Mouse (Mus musculus): ENCODE results near the gene Rad51ap1.

Rad51ap1 gene

DNA sequence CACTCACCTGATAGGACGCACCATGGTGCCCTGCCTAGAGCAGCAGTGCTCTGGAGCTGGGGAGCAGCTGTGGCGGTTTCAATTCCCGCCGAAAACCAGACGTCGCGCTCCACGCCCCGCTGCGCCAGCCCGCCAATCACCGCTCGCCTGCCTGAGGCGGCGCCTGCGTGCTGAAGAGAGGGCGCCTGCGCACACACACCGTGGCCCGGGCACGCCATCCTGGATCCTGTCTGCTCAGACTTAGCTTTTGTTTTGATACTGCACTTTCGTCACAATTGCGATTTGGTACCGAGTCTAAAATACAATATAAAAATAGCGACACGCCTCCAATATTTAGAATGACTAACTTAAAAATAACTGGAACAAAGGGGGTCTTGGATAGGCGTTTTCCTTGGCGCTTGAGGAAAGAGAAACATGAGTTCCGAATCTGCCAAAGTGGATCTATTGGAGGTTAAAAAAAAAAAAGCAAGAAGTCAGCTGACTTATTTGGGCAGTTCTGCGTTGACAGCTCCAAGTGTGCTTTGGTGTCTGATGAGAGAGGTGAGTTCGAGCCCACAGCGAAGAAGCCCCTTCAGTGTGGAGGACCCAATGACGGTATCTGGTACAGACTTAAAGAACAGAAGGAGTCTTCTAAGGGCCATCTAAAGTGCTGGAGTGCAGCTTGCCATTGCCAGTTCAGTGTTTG, at the start of gene Rad51ap1, which contains the start of gene D6Wsu163e:
Gene Rad51ap1, minus strand, starts transcription at position 101 of the 685 bp plus-strand sequence.
Gene D6Wsu163e, plus strand, starts transcription at position 476 of the 685 bp plus-strand sequence.
- DNase-seq (ENCODE audit: low read depth, low spot score) = peak; percentile 98

DNA sequence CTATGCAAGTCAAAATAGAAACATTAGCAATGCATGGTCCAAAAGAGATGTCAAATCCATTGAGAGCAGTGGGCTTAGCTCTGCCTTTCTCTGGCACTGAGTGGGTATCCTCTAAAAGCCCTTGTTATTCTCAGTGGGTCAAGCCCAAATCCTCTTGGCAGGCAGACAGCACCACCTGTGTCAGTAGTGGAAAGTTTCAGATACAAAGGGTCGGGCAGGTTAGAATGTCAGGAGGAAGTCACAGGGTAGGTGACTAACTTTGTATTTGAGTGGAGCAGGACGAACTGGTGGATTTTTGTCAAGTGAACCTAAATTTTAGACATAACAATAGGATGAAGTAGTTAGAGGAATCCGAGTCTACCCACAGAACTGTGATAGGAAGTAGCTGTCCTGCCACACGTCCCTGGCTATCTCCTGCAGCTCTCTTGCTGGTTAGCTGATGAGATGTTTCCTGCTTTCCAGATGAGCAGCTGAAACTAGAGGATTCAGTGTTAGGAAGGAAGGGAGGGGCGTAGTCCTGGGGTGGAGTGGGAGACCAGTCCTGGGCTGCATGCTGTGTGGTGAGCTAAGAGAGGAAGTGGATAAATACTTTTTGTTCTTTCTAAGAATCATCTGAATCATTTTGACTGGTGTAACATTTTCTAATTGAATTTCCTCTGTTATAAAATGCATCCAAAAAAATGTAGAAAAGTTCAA, 42.3 kb upstream of the Rad51ap1 start:
- DNase-seq (ENCODE audit: low read depth, low spot score) = no peak

DNA sequence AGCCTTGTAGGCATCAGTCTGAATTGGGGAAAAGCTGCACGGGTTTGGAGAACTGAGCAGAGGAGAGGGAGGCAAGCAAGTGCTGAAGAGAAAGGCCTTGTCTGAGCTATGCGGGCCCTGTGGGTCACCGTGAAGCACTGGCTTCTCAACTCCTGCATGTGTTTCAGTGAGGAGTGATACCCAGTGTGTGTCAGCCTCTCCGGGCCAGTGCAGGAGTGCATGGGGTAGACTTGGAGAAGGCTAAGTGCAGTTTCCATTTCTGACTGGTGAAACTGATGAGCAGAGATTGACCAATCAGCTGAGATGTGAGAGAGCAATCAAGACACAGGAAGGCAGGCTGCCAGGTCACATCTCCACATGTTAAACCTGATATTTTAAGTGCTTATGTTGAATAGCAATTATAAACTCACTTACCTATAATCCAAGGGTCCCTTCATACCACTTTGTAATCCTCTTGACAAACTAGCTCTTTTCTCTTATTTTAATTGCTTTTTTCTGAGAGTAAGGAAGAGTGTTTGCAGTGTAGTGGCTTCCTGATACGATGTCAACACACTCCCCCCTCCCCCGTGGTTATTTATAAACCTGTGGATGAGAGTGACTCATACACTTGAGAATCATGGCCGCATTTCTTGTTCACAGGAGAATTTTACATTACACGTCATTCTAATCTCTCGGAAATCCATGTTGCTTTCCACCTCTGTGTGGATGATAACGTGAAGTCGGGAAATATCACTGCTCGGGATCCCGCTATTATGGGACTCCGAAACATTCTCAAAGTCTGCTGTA, 27.0 kb upstream of the Rad51ap1 start:
- no peak for DNase-seq (ENCODE audit: low read depth, low spot score)

DNA sequence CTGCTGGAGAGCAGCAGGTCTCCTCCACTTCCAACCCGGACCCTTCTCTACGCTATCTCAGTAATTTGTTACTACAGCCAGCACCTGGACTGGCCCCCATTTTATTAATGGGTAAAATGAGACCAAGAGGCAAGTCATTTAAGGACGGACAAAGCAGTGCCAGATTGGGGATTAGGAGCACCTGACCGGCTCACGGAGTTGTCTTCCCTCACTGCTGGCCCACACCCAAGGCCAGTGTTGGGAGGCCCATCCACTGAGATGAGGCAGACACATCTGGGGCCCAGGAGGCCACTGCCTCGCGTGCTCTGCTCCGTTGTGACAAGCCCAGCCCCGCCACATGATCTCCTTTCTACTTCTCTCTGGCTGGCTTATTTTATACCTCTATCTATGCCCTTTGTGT, 24.0 kb upstream of the Rad51ap1 start:
- DNase-seq (ENCODE audit: low read depth, low spot score) = no peak

DNA sequence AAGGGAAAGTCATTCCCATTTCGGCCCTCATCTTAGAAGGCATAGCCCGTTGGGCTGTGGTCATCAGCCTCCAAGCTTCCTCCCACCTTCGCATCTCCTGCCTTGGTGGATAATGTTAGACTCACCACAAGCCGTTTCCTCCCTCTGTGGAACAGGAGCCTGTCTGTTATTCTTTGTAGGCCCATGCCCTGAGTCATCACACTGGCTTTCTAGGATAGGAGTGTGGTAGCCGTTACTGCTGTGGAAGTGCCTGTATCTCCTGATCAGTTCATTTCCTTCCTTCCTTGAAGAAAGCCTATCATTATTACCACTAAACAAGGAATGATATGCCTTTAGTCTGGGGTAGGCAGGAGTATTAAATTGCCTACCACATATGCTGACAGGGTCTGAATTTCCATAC, 23.3 kb upstream of the Rad51ap1 start:
- no peak for DNase-seq (ENCODE audit: low read depth, low spot score)

DNA sequence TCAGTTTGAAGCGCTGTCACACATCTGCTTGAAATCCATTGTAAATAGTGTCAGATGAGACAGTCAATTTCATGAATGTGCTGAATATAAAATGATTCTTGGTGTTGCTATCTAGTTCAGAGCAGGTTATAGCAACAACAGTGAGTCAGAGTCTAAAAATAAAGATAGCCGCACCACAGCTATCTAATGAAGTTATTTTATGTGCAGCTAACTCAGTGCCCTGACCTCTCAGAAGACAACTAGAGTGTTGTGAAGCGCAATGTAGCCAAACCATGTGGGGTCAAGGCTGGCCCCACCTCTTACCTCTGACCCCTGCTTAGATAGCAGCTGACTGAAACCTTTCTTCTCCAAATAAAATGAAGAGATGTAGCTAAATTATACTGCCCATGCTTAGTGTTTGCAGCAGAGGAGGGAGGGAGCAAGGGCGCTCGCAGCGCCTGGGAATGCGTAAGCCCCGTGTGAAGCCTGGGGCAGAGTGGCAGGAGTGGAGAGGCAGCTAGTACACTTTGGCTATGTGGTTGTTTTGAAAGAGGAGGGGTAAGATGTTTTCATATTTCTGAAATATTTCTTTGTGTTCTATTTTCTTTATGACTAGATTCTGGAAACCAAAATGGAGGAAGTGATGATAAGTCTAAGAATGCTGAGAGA, 22.1 kb upstream of the Rad51ap1 start:
- DNase-seq (ENCODE audit: low read depth, low spot score) = no peak

DNA sequence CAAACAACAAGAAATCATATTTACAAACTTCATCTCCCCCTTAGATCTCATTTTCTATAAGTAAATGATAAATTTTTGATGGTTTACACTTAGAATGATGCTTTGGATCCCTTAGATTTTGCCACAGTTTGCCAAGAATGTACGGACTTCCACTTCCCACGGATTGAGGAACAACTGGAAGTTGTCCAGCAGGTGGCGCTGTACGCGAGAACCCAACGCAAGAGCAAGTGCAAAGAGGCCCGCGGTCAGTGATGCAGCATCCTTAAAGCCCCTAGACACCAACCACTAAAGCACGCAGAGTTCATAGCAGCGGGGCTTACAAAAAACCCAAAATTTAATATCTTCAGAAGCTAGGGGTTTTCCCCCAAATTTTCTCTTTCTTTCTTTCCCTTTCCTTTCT, 16.3 kb upstream of the Rad51ap1 start:
- peak; percentile 88 for DNase-seq (ENCODE audit: low read depth, low spot score)

DNA sequence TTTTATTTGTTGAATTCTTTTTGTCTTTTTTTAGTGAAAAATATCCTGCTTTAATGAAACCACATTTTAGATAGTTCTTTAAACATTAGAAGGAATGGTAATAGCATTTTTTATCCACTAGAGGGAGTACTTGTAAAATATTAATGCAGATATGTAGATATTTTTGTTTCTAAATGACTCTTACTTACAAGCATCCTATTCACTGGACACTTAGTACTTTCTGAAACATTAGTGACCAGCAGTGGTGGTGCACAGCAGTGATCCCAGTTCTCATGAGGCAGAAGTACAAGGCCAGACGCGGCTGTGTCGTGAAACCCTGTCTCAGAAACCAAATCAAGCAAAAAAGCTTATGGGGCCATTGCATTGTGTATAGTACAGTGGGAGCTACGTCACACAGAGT, 8.9 kb upstream of the Rad51ap1 start:
- DNase-seq (ENCODE audit: low read depth, low spot score) = no peak

DNA sequence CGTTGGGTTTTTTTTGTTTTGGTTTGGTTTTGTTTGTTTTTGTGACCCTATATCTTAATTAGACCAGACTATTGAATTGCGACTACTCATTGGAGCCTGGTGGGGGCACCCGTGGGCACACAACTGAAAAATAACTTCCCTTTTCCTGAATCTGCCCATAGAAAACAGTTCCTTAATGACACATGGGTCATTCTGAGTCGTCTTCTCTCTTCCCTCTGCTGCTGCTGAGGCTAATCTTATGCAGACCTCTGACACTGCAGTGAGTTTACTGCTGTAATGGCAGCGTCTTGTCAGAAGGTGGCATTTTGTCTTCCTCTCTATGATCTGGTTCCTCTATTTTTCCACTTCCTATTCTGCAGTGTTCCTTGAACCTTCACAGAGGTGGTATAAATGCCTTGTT, 1.1 kb upstream of the Rad51ap1 start:
- DNase-seq (ENCODE audit: low read depth, low spot score) = peak; percentile 54

DNA sequence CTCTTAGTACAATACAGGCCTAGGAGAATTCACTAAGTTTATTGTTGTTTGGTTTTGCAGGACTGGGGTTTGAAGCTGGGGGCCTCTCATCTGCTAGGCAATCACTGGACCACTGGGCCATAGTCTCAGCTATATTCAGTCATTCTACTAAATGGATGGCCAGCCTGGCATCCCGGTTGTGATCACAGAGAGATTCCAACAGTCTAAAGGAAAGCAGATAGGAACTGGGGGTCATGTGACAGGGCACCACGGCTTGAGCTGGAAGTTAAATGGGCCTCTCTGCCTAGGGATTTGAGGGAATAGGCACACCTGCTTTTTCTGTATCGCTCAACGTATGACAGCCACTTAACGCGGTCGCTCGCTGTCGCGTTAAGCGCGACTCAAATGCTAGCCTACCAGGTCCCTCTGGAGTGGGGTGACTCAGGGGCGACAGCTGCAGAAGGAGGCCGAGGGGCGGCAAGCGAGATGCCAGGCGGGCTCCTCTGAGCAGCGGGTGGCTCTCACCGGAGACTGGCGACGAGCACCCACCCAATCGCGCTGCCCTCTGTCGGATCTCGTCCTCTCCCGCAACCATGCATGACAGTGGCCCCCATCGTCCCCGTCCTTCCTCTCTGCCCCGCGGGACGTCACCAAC, 417 bp downstream of the Rad51ap1 start:
- DNase-seq (ENCODE audit: low read depth, low spot score) = no peak

DNA sequence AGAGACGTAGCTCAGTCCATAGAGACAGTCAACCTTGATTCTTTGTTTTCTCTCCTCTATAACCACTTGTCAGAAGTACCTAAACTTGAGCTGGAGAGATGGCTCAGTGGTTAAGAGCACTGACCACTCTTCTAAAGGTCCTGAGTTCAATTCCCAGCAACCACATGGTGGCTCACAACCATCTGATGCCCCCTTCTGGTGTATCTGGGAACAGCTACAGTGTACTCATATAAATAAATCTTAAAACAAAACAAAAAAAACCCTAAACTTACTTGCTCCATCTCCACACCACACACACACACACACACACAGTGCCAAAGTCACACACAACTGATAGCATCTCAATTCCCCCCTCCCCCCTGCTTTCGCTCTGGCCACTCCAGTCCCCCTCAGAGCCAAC, 1.3 kb downstream of the Rad51ap1 start:
- DNase-seq (ENCODE audit: low read depth, low spot score) = peak; percentile 55

DNA sequence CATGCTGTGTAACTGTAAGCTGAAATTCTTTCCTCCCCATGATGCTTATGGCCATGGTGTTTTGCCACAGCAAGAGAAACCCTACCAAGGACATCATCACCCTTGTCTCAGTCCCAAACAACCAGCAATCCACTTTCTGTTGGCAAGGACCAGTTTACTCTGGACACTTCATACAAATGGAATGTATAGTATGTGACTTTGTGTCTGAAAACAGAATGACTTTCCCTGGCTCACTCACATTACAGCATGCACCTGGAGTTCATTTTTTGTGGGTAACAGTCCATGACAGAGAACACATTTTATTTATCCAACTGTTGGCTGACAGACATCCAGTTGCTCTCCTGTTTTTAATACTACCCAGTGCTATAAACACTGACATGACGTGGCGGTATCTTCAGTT, 6.5 kb downstream of the Rad51ap1 start:
- DNase-seq (ENCODE audit: low read depth, low spot score) = no peak

DNA sequence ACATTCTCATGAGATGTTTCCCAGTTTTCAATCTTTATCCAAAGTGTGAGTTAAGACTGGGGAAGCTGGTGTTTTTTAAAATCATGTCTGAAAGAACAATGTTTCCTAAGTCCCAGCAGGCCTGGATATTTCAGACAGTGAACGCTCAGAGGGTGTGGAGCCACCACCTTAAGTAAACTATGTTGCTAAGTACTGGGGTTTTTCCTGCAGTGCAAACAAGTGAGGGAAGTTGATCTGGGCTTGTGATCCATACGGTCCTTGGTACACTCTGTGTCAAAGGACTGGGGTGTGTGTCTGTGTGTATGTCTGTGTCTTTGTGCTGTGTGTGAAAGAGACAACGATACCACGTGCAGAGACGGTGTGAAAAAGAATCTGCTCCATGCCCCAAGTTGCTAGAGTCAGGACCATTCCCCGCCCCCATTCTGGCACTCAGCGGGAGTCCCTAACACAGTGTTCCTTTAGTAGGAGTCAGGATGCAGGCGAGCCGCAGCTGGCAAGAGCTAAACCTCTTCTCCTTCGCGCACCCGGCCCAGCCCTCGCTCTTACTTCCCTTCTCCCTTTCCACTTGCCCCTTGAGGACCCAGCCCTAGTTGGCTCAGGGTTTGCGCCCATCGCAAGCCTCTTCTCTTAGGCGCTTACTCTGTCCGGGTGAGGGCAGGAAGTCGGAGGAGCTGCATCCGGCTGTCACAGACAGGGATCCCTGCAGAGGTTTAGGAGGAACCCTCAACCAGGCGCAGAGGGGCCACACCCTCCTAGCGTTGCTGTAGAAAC, 18.1 kb downstream of the Rad51ap1 start, which contains the start of gene Dyrk4:
Gene Dyrk4, minus strand, starts transcription at position 729 of the 771 bp plus-strand sequence.
- peak; percentile 81 for DNase-seq (ENCODE audit: low read depth, low spot score)

DNA sequence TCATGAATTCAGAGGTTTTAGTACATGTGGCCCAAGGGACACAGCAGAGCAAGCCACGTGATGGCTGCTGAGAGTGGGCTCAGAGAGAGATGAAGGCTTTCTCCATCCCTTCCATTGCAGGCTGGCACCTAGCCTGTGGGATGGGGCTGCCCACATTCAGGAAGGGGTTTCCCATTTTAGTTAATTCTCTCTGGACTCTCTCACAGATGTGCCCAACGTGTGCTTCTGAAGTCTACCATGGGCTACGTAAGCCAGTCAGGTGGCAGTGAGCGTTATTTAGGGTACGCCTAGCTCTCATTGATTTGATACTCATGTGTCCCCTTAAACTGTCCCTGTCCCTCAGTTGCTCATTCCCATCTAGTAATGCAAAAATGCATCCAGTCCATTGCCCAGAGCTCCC, 24.5 kb downstream of the Rad51ap1 start:
- DNase-seq (ENCODE audit: low read depth, low spot score) = no peak

DNA sequence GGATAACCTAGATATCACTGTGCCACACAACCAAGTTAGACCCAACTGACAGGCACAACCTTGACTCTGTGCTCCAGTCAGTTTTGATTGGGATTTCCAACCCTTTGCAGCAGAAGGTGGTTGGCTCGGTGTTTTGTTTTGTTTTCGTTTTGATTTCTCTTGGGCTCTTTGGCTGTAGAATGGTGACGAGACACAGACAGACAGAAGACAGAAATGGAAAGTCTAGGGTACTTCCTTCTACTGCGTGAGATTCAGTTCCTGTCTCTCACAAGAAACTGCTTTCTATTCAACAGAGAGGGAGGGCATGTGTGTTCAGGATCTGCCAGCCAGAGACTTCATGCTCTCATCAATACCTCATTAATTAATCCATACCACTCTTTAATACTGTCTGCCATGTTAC, 28.7 kb downstream of the Rad51ap1 start:
- DNase-seq (ENCODE audit: low read depth, low spot score) = no peak

DNA sequence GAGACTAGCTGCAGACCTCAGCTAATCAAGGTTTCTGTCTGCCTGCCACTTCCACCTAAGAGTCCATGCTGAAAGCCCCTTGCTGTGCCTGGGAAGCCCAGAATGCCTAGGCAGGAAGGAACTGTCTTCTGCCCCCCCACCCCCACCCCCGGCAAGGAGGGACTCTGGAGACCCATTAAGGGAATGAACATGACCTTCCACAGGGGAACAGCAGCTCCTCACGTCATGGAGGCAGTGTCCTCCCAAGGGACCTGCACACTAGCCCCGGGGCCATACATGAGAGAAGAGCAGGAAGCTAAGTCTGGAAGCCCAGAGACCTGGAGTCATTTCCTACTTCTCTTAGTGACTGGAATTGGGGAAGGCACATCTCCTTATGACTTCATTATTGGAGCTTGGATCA, 31.5 kb downstream of the Rad51ap1 start:
- DNase-seq (ENCODE audit: low read depth, low spot score) = no peak

DNA sequence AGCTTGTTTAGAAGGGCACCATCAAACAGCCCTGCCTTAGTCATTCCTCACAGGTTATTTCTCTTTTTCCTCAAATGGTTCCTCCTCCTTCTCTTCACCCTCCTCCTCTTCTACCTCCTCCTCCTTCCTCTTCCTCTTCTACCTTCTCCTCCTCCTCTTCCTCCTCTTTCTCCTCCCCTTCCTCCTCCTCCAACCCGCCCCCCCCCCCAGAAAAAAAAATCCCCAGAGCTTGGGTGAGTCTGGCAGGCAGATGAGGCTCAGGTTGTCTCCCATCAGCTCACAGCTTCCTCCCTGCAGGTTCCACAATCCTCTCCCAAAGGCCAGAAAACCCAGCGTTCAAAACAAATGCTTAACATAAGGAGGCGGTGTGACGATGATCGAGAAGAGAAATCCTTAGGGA, 32.0 kb downstream of the Rad51ap1 start:
- DNase-seq (ENCODE audit: low read depth, low spot score) = no peak

DNA sequence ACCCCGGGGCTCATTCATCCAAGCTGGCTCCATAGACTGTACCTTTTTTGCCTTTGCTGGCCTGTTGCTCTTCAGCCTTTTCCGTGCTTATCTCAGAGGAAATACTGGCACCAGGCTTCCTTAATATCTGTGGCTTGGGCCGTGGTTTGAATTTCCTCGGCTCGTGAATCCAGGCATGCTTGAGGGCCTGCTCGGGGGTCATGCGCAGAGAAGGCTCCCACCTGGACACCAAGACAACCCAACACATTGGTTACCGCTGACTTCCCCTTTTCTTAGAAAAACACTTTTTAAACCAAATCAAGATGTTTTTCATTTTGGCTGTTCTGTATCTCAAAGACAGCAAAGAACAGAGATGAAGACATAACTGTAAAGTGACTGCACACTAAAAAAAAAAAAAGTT, 62.3 kb downstream of the Rad51ap1 start:
- no peak for DNase-seq (ENCODE audit: low read depth, low spot score)

All from ZHBTc4 (cell line).